Mouse (Mus musculus): Measurements from ENCODE around the gene Tmem95. TPM values are rescaled to one million over a fixed set of nuclear protein-coding genes. Genes with fewer than 3 reads are reported as not detected.

The Tmem95 gene
- total and polyA plus RNA-seq, 3 experiments: not detected

DNA sequence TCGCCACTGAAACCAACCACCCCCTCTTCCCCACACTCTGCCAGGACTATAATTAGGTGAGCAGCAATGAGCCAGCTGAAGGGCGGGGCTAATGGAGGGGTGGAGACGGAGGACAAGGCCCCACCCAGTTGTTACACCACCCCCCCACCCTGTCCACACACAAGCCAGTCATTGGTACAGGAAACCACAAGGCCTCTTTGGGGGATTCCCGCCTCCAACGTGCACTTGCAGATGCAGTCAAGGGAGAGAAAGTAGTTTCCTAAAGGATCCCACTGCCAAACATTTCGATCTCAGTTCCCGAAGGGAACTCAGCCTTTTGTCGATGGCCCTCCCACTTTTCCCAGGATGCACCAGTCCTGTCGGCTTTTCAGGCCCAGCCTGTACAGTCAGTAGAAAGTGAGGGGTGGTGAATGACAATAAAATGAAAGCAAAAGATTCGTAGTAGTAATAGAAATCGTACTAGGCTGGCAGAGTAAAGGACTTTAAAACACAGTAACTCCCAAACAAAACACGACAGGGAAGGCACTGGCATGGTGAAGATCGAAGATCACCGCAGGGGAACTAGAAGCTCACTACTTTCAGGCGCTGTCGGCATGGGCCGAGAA is 41.9 kb upstream of the Tmem95 start:
- in situ Hi-C loops (cut with MboI; ENCODE audit: low pct_ligation_motif_present, low pct_unique_long_range_greater_than_20kb, low sequenced_read_pairs) (loop anchor here (5.0 kb wide), 1 partner anchor 37 kb away; the partner anchor contains the start of gene Kctd11), dilution Hi-C loops (cut with MboI; ENCODE audit: extremely low pct_ligation_motif_present, extremely low pct_unique_long_range_greater_than_20kb, low sequenced_read_pairs) (no loop called here)
- H3K27ac ChIP-seq (ENCODE audit: insufficient read depth, low read depth): peak overlapping the region; percentile 89
- H3K79me2 ChIP-seq (replicated peaks; ENCODE audit: control insufficient read depth, extremely low read depth, insufficient read depth, poor library complexity, severe bottlenecking): peaks cover 51% of the 10 kb centered on the region
- H3K4me2 ChIP-seq (ENCODE audit: insufficient read depth, low read depth, poor library complexity, severe bottlenecking): peak overlapping the region; percentile 67
- TF ChIP-seq EP300 (IDR thresholded peaks at IDR 0.05; ENCODE audit: low read length) (no peak), ZKSCAN1 (IDR thresholded peaks at IDR 0.05; ENCODE audit: borderline replicate concordance, low read depth, low read length) (no peak), POLR2AphosphoS2 (IDR thresholded peaks at IDR 0.05; ENCODE audit: low read depth, low read length) (peak; percentile 83), ETS1 (conservative IDR thresholded peaks at IDR 0.05; ENCODE audit: low read depth, low read length) (peak; percentile 86), MEF2A (IDR thresholded peaks at IDR 0.05; ENCODE audit: borderline replicate concordance, low read depth, low read length) (peak; percentile 83), MAZ (IDR thresholded peaks at IDR 0.05; ENCODE audit: low read depth, low read length) (peak; percentile 98), UBTF (IDR thresholded peaks at IDR 0.05; ENCODE audit: low read depth, low read length) (no peak; the same call in 1 of the 2 replicates), ZNF384 (IDR thresholded peaks at IDR 0.05; ENCODE audit: low read depth, low read length) (no peak), MXI1 (IDR thresholded peaks at IDR 0.05; ENCODE audit: low read depth, low read length) (peak; percentile 89), USF1 (IDR thresholded peaks at IDR 0.05; ENCODE audit: low read depth, low read length) (no peak), SMC3 (IDR thresholded peaks at IDR 0.05; ENCODE audit: low read depth, low read length) (no peak), MYC (IDR thresholded peaks at IDR 0.05; ENCODE audit: low read depth, low read length) (peak; percentile 96), ZMIZ1 (IDR thresholded peaks at IDR 0.05; ENCODE audit: low read depth, low read length) (no peak), ZC3H11A (IDR thresholded peaks at IDR 0.05; ENCODE audit: low read depth, low read length) (no peak), CTCF (conservative IDR thresholded peaks at IDR 0.05 in 1 of 2, IDR thresholded peaks at IDR 0.05 in 1 of 2; ENCODE audit: low read depth in 2 of 2, low read length in 2 of 2) (no peak), NELFE (IDR thresholded peaks at IDR 0.05; ENCODE audit: low read depth, low read length) (peak; percentile 43), POLR2A (IDR thresholded peaks at IDR 0.05; ENCODE audit: low read depth, low read length) (peak; percentile 87), BHLHE40 (IDR thresholded peaks at IDR 0.05; ENCODE audit: low read depth, low read length) (peak; percentile 89), USF2 (conservative IDR thresholded peaks at IDR 0.05; ENCODE audit: low read depth, low read length) (no peak; the same call in 1 of the 2 replicates), JUND (conservative IDR thresholded peaks at IDR 0.05; ENCODE audit: low read depth, low read length) (no peak), MAX (IDR thresholded peaks at IDR 0.05; ENCODE audit: low read length) (peak; percentile 87), RCOR1 (conservative IDR thresholded peaks at IDR 0.05; ENCODE audit: low read depth, low read length) (0 out of 2 replicates have a peak, but pooled peaks have one; percentile 32), HCFC1 (IDR thresholded peaks at IDR 0.05; ENCODE audit: low read depth, low read length) (peak; percentile 65; the same call in 1 of the 2 replicates), E2F4 (IDR thresholded peaks at IDR 0.05; ENCODE audit: insufficient replicate concordance, low read depth, low read length) (0 out of 2 replicates have a peak, but pooled peaks have one; percentile 43), IRF4 (IDR thresholded peaks at IDR 0.05; ENCODE audit: low read depth, low read length) (peak; percentile 81; the same call in 1 of the 2 replicates), RAD21 (IDR thresholded peaks at IDR 0.05; ENCODE audit: low read depth, low read length) (no peak), TBP (conservative IDR thresholded peaks at IDR 0.05; ENCODE audit: low read depth, low read length) (peak; percentile 91), PAX5 (IDR thresholded peaks at IDR 0.05; ENCODE audit: low read length) (no peak), MAFK (IDR thresholded peaks at IDR 0.05; ENCODE audit: insufficient replicate concordance, low read length) (no peak; the same call in 1 of the 2 replicates), CHD1 (IDR thresholded peaks at IDR 0.05; ENCODE audit: low read depth, low read length) (no peak), TCF12 (IDR thresholded peaks at IDR 0.05; ENCODE audit: low read depth, low read length) (peak; percentile 82), SIN3A (IDR thresholded peaks at IDR 0.05; ENCODE audit: low read length) (peak; percentile 97), KAT2A (IDR thresholded peaks at IDR 0.05; ENCODE audit: insufficient replicate concordance, low read length) (no peak), NRF1 (IDR thresholded peaks at IDR 0.05; ENCODE audit: low read depth, low read length) (peak; percentile 35), GABPA (IDR thresholded peaks at IDR 0.05; ENCODE audit: insufficient replicate concordance, low read depth, low read length) (no peak), JUN (IDR thresholded peaks at IDR 0.05; ENCODE audit: insufficient read depth, low read depth, low read length) (no peak), ELF1 (IDR thresholded peaks at IDR 0.05; ENCODE audit: low read depth, low read length) (0 out of 2 replicates have a peak, but pooled peaks have one; percentile 40), CHD2 (IDR thresholded peaks at IDR 0.05; ENCODE audit: low read length) (peak; percentile 75)
- H3K4me1 ChIP-seq (ENCODE audit: control insufficient read depth in 1 of 2, insufficient read depth in 2 of 2): peaks cover 17 to 57% of the 10 kb centered on the region in 2 experiments
- peak overlapping the region; percentile 90 to 99 (median 95) for H3K4me3 ChIP-seq (replicated peaks in 1 of 3; ENCODE audit: low read depth in 2 of 3, low read length in 2 of 3, poor library complexity in 1 of 3)
- H3K9ac ChIP-seq (ENCODE audit: insufficient read depth, low read depth): peak overlapping the region; percentile 97
- no peaks in the 10 kb centered on the region for H3K9me3 ChIP-seq (replicated peaks; ENCODE audit: low read length)
- peaks cover 41 to 47% of the 10 kb centered on the region in 2 experiments for H3K36me3 ChIP-seq (replicated peaks in 1 of 2; ENCODE audit: control insufficient read depth in 1 of 2, insufficient read depth in 1 of 2, low read length in 1 of 2)
- peak; percentile 98 for DNase-seq (ENCODE audit: extremely low read depth)
- H3K27me3 ChIP-seq (replicated peaks): no peaks in the 10 kb centered on the region

Data from CH12.LX (cell line).